In the genomic region with DNA sequence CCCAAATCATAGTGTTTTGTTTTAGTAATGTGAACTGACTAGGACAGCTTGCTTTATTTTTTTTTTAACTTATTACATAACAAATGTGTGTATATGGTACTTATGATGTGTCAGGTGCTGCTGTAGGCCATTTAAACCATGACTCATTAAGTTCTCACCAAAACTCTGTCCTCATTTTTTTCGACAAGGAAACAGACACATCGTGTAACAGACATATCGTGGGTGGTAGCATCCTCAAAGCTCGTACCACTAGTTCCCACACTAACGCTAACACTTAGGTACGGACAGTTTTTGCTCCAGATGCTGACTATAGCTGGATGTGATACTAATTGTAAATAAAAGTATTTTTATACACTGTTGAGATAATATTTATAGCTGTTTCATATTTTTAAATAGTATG, we compare ENCODE assay signal across 32 mouse cellular contexts. TPM values are rescaled to one million over a fixed set of nuclear protein-coding genes. Genes with fewer than 3 reads are reported as not detected.
"Had no signal": no experiment of that assay in that cellular context is flagged by ENCODE, and none has a peak within 500 bp of the region (broad histone marks: within the 10 kb centered on the region; RNA-seq: fewer than 3 reads in every experiment).

No protein-coding gene starts in this region.

- H3K4me3 ChIP-seq: limb, embryonic 10.5 days; limb, embryonic 12.5 days; limb, embryonic 13.5 days; limb, embryonic 15.5 days; liver, embryonic 12.5 days; liver, embryonic 13.5 days; liver, embryonic 15.5 days; lung, embryonic 15.5 days; megakaryocyte, embryonic 14.5 days; midbrain, embryonic 10.5 days; midbrain, embryonic 12.5 days; midbrain, embryonic 13.5 days; midbrain, embryonic 15.5 days; myocyte had no signal

- DNase-seq: left cerebral cortex, postnatal 4 days; liver; liver, embryonic 13.5 days; liver, postnatal 0 days; lung, adult 18-20 months; lung, adult 2 months; lung, embryonic 14.5 days; lung, postnatal 10 days; lung, postnatal 14 days; lung, postnatal 36 days; lung, postnatal 4 days; midbrain, embryonic 14.5 days had no signal

- H3K9ac ChIP-seq: limb, embryonic 12.5 days; limb, embryonic 13.5 days; limb, embryonic 15.5 days; liver, embryonic 12.5 days; liver, embryonic 13.5 days; liver, embryonic 14.5 days; liver, embryonic 15.5 days; liver, postnatal 0 days; lung, embryonic 14.5 days; lung, embryonic 15.5 days; midbrain, embryonic 12.5 days; midbrain, embryonic 13.5 days; midbrain, embryonic 15.5 days had no signal

- ATAC-seq: liver, embryonic 12.5 days; liver, postnatal 0 days; lung, postnatal 0 days; midbrain, embryonic 13.5 days; midbrain, embryonic 15.5 days; midbrain, embryonic 16.5 days had no signal

- H3K27ac ChIP-seq: limb, embryonic 10.5 days; limb, embryonic 12.5 days; limb, embryonic 13.5 days; limb, embryonic 15.5 days; liver, embryonic 12.5 days; liver, embryonic 13.5 days; liver, embryonic 14.5 days; liver, embryonic 15.5 days; lung, embryonic 15.5 days; macrophage; midbrain, embryonic 10.5 days; midbrain, embryonic 12.5 days; midbrain, embryonic 13.5 days; midbrain, embryonic 15.5 days had no signal

- H3K9me3 ChIP-seq: limb, embryonic 10.5 days; limb, embryonic 12.5 days; limb, embryonic 13.5 days; limb, embryonic 15.5 days; liver, embryonic 12.5 days; liver, embryonic 13.5 days; liver, embryonic 15.5 days; lung, embryonic 15.5 days; midbrain, embryonic 10.5 days; midbrain, embryonic 12.5 days; midbrain, embryonic 13.5 days; midbrain, embryonic 15.5 days had no signal

- H3K4me1 ChIP-seq: limb, embryonic 10.5 days; limb, embryonic 13.5 days; limb, embryonic 15.5 days; liver, embryonic 12.5 days; liver, embryonic 13.5 days; liver, embryonic 15.5 days; lung, embryonic 15.5 days; megakaryocyte, embryonic 14.5 days had no signal

- H3K36me3 ChIP-seq: limb, embryonic 10.5 days; limb, embryonic 12.5 days; limb, embryonic 13.5 days; limb, embryonic 15.5 days; liver, embryonic 12.5 days; liver, embryonic 13.5 days; liver, embryonic 15.5 days; lung, embryonic 15.5 days; midbrain, embryonic 10.5 days; midbrain, embryonic 12.5 days; midbrain, embryonic 13.5 days; midbrain, embryonic 15.5 days had no signal

- H3K4me2 ChIP-seq: limb, embryonic 12.5 days; limb, embryonic 13.5 days; limb, embryonic 15.5 days; liver, embryonic 11.5 days; liver, embryonic 12.5 days; liver, embryonic 13.5 days; liver, embryonic 15.5 days; lung, embryonic 14.5 days; lung, embryonic 15.5 days; midbrain, embryonic 11.5 days; midbrain, embryonic 12.5 days; midbrain, embryonic 13.5 days; midbrain, embryonic 15.5 days had no signal

- H3K27me3 ChIP-seq: limb, embryonic 12.5 days; limb, embryonic 13.5 days; limb, embryonic 15.5 days; liver, embryonic 12.5 days; liver, embryonic 13.5 days; liver, embryonic 15.5 days; lung, embryonic 15.5 days; megakaryocyte, embryonic 14.5 days; midbrain, embryonic 15.5 days had no signal

RNA-seq across cellular contexts. Expression of gene Lekr1, which starts 43.0 kb away (rescaled TPM):
- polyA plus RNA-seq: liver, adult 2 months had no signal
